ENCODE assay signal across 10 mouse cellular contexts in genomic region chr9:65603401-65604102, GRCm38 (mm10). TPM values are rescaled to one million over a fixed set of nuclear protein-coding genes. Genes with fewer than 3 reads are reported as not detected.
DNase-seq lines count a peak whose midpoint lies in the region; ATAC-seq and TF ChIP-seq lines count a peak whose summit lies in the region.
"Had no signal": no experiment of that assay in that cellular context is flagged by ENCODE, and none has a peak within 500 bp of the region (broad histone marks: within the 10 kb centered on the region; RNA-seq: fewer than 3 reads in every experiment).

No protein-coding gene starts in this region.

- peak; percentile 38 for TF ChIP-seq CTCF in hindbrain, postnatal 0 days (IDR thresholded peaks at IDR 0.05; ENCODE audit: low read depth)

- no peaks in the 10 kb centered on the region for H3K4me1 ChIP-seq in hindbrain, postnatal 0 days (ENCODE audit: insufficient read depth, low read length)
- H3K4me1 ChIP-seq in hindbrain, embryonic 16.5 days (ENCODE audit: control insufficient read depth, insufficient read depth, low read depth, low read length) = no peaks in the 10 kb centered on the region; the same call in 1 of the 2 replicates
- H3K4me1 ChIP-seq in embryonic facial prominence, embryonic 11.5 days (ENCODE audit: control insufficient read depth, insufficient read depth, low read length) = no peaks in the 10 kb centered on the region
- no peaks in the 10 kb centered on the region for H3K4me1 ChIP-seq in hindbrain, embryonic 14.5 days (replicated peaks; ENCODE audit: control insufficient read depth, insufficient read depth, low read length)

- WGBS in hindbrain, postnatal 0 days = 52% methylated on average over 8 of the region's 8 CpGs
- 54% methylated on average over 8 of the region's 8 CpGs for WGBS in hindbrain, embryonic 16.5 days
- WGBS in embryonic facial prominence, embryonic 11.5 days = 46% methylated on average over 8 of the region's 8 CpGs
- WGBS in hindbrain, embryonic 14.5 days = 49% methylated on average over 8 of the region's 8 CpGs

- H3K27me3 ChIP-seq in hindbrain, postnatal 0 days (ENCODE audit: insufficient read depth, low read length) = no peaks in the 10 kb centered on the region
- H3K27me3 ChIP-seq in hindbrain, embryonic 16.5 days (replicated peaks; ENCODE audit: control insufficient read depth, insufficient read depth, low read length) = no peaks in the 10 kb centered on the region
- no peaks in the 10 kb centered on the region for H3K27me3 ChIP-seq in embryonic facial prominence, embryonic 11.5 days (ENCODE audit: control insufficient read depth, insufficient read depth, low read length)
- no peaks in the 10 kb centered on the region for H3K27me3 ChIP-seq in hindbrain, embryonic 14.5 days (ENCODE audit: control insufficient read depth, insufficient read depth, low read length)

- no peak overlapping the region for H3K9ac ChIP-seq in hindbrain, postnatal 0 days (replicated peaks; ENCODE audit: low read length)
- no peak overlapping the region for H3K9ac ChIP-seq in hindbrain, embryonic 16.5 days (ENCODE audit: low read depth, low read length)
- no peak overlapping the region for H3K9ac ChIP-seq in embryonic facial prominence, embryonic 11.5 days (replicated peaks; ENCODE audit: low read length)
- H3K9ac ChIP-seq in hindbrain, embryonic 14.5 days = no peak overlapping the region

- no peak overlapping the region for H3K4me3 ChIP-seq in hindbrain, postnatal 0 days (ENCODE audit: low read length)
- no peak overlapping the region for H3K4me3 ChIP-seq in hindbrain, embryonic 16.5 days (ENCODE audit: low read length)
- H3K4me3 ChIP-seq in embryonic facial prominence, embryonic 11.5 days (ENCODE audit: low read depth, low read length) = no peak overlapping the region
- no peak overlapping the region for H3K4me3 ChIP-seq in hindbrain, embryonic 14.5 days (replicated peaks; ENCODE audit: low read length)

- no peak overlapping the region for H3K27ac ChIP-seq in hindbrain, postnatal 0 days
- H3K27ac ChIP-seq in hindbrain, embryonic 16.5 days (ENCODE audit: low read depth, low read length) = no peak overlapping the region
- H3K27ac ChIP-seq in embryonic facial prominence, embryonic 11.5 days (replicated peaks; ENCODE audit: low read depth, low read length) = no peak overlapping the region
- no peak overlapping the region for H3K27ac ChIP-seq in hindbrain, embryonic 14.5 days
- H3K27ac ChIP-seq: macrophage had no signal

- no peaks in the 10 kb centered on the region for H3K9me3 ChIP-seq in hindbrain, postnatal 0 days (ENCODE audit: low read length)
- H3K9me3 ChIP-seq in hindbrain, embryonic 16.5 days (ENCODE audit: control insufficient read depth, low read length) = no peaks in the 10 kb centered on the region
- H3K9me3 ChIP-seq in embryonic facial prominence, embryonic 11.5 days (replicated peaks; ENCODE audit: control insufficient read depth, low read length) = no peaks in the 10 kb centered on the region
- no peaks in the 10 kb centered on the region for H3K9me3 ChIP-seq in hindbrain, embryonic 14.5 days (ENCODE audit: control insufficient read depth, low read length)

- no peaks in the 10 kb centered on the region for H3K36me3 ChIP-seq in hindbrain, postnatal 0 days (ENCODE audit: insufficient read depth, low read length)
- H3K36me3 ChIP-seq in hindbrain, embryonic 16.5 days (ENCODE audit: control insufficient read depth, insufficient read depth, low read length) = no peaks in the 10 kb centered on the region
- no peaks in the 10 kb centered on the region for H3K36me3 ChIP-seq in embryonic facial prominence, embryonic 11.5 days (replicated peaks; ENCODE audit: control insufficient read depth, insufficient read depth, low read depth, low read length)
- no peaks in the 10 kb centered on the region for H3K36me3 ChIP-seq in hindbrain, embryonic 14.5 days (replicated peaks; ENCODE audit: control insufficient read depth, insufficient read depth)

- DNase-seq in hindbrain, postnatal 0 days (ENCODE audit: low spot score) = no peak
- DNase-seq in thymus, postnatal 0 days (ENCODE audit: low spot score) = peak; percentile 32
- no peak for DNase-seq in thymus, adult 18-20 months
- DNase-seq in embryonic facial prominence, embryonic 11.5 days (ENCODE audit: low spot score) = peak; percentile 56
- DNase-seq in hindbrain, embryonic 14.5 days (ENCODE audit: low spot score) = no peak
- no peak for DNase-seq in heart, postnatal 36 days

- intact Hi-C loops in heart, postnatal 36 days (cut with DNase I) = loop anchor here (2.0 to 10.0 kb wide), 3 partner anchors 27 to 481 kb away; no protein-coding TSS in a partner anchor

- no peak overlapping the region for H3K4me2 ChIP-seq in hindbrain, postnatal 0 days (ENCODE audit: low read depth, low read length)
- no peak overlapping the region for H3K4me2 ChIP-seq in hindbrain, embryonic 16.5 days (ENCODE audit: low read length)
- H3K4me2 ChIP-seq in embryonic facial prominence, embryonic 11.5 days (ENCODE audit: low read depth, low read length) = no peak overlapping the region
- no peak overlapping the region for H3K4me2 ChIP-seq in hindbrain, embryonic 14.5 days (replicated peaks)

- no peak for ATAC-seq in hindbrain, postnatal 0 days
- ATAC-seq in hindbrain, embryonic 16.5 days = no peak
- no peak for ATAC-seq in embryonic facial prominence, embryonic 11.5 days (replicated peaks; ENCODE audit: insufficient number of reproducible peaks, low FRiP score, low TSS enrichment, low read depth)
- ATAC-seq in hindbrain, embryonic 14.5 days (ENCODE audit: low FRiP score) = no peak
- no peak for ATAC-seq in erythroid progenitor cell, adult 5-6 weeks (replicated peaks; ENCODE audit: low FRiP score, poor library complexity, severe bottlenecking)

RNA-seq across cellular contexts. Expression of gene Pif1, which starts 16.6 kb away (rescaled TPM):
- 3.5 and 15.2 TPM in 2 replicates for total RNA-seq in hindbrain, postnatal 0 days (2014; rRNA removed)
- polyA plus RNA-seq in hindbrain, postnatal 0 days (2015; fragmentation: Nextera tagmentation; extraction: Ambion mirVana) = 2.4 and 2.9 TPM in 2 replicates
- 3.2 and 4.3 TPM in 2 replicates for polyA plus RNA-seq in hindbrain, embryonic 16.5 days (2015; fragmentation: Nextera tagmentation; extraction: Ambion mirVana)
- polyA plus RNA-seq in thymus, postnatal 0 days (2015; fragmentation: Nextera tagmentation; extraction: Ambion mirVana) = 14.4 and 17.4 TPM in 2 replicates
- polyA plus RNA-seq in embryonic facial prominence, embryonic 11.5 days (2014; fragmentation: Nextera tagmentation; extraction: Ambion mirVana) = 9.7 and 10.4 TPM in 2 replicates
- 1.9 and 2.2 TPM in 2 replicates for polyA plus RNA-seq in hindbrain, embryonic 14.5 days (2014; fragmentation: Nextera tagmentation; extraction: Ambion mirVana)
- total RNA-seq in erythroid progenitor cell, adult 5-6 weeks (2015; ENCODE audit: low replicate concordance) = 75.0 and 77.1 TPM in 2 replicates
- total RNA-seq in erythroid progenitor cell, adult 5-6 weeks (2017; ENCODE audit: low replicate concordance) = 68.7 and 94.9 TPM in 2 replicates
- total RNA-seq in heart, postnatal 36 days (2021) = under 1 TPM; 0.30 to 0.61 TPM
- total RNA-seq: heart, postnatal 25 days had no signal

RNA-seq across cellular contexts. Expression of gene Plekho2, which starts 23.7 kb away (rescaled TPM):
- total RNA-seq in hindbrain, postnatal 0 days (2014; rRNA removed) = 12.7 and 17.9 TPM in 2 replicates
- 7.0 and 7.8 TPM in 2 replicates for polyA plus RNA-seq in hindbrain, postnatal 0 days (2015; fragmentation: Nextera tagmentation; extraction: Ambion mirVana)
- polyA plus RNA-seq in hindbrain, embryonic 16.5 days (2015; fragmentation: Nextera tagmentation; extraction: Ambion mirVana) = 7.1 and 8.0 TPM in 2 replicates
- polyA plus RNA-seq in thymus, postnatal 0 days (2015; fragmentation: Nextera tagmentation; extraction: Ambion mirVana) = 12.2 and 14.9 TPM in 2 replicates
- 10.6 and 11.2 TPM in 2 replicates for polyA plus RNA-seq in embryonic facial prominence, embryonic 11.5 days (2014; fragmentation: Nextera tagmentation; extraction: Ambion mirVana)
- 4.4 and 4.6 TPM in 2 replicates for polyA plus RNA-seq in hindbrain, embryonic 14.5 days (2014; fragmentation: Nextera tagmentation; extraction: Ambion mirVana)
- 32.3 and 42.2 TPM in 2 replicates for total RNA-seq in erythroid progenitor cell, adult 5-6 weeks (2015; ENCODE audit: low replicate concordance)
- 48.6 and 54.6 TPM in 2 replicates for total RNA-seq in erythroid progenitor cell, adult 5-6 weeks (2017; ENCODE audit: low replicate concordance)
- total RNA-seq in heart, postnatal 36 days (2021) = 10 to 100 TPM; 13.3 to 15.3 TPM

RNA-seq across cellular contexts. Expression of gene Rbpms2, which starts 25.9 kb away (rescaled TPM):
- total RNA-seq in hindbrain, postnatal 0 days (2014; rRNA removed) = 3.3 and 5.9 TPM in 2 replicates
- polyA plus RNA-seq in hindbrain, postnatal 0 days (2015; fragmentation: Nextera tagmentation; extraction: Ambion mirVana) = 3.8 and 5.1 TPM in 2 replicates
- 4.6 and 4.7 TPM in 2 replicates for polyA plus RNA-seq in hindbrain, embryonic 16.5 days (2015; fragmentation: Nextera tagmentation; extraction: Ambion mirVana)
- polyA plus RNA-seq in thymus, postnatal 0 days (2015; fragmentation: Nextera tagmentation; extraction: Ambion mirVana) = 1.8 and 2.0 TPM in 2 replicates
- polyA plus RNA-seq in embryonic facial prominence, embryonic 11.5 days (2014; fragmentation: Nextera tagmentation; extraction: Ambion mirVana) = 20.4 and 25.8 TPM in 2 replicates
- 4.0 and 4.7 TPM in 2 replicates for polyA plus RNA-seq in hindbrain, embryonic 14.5 days (2014; fragmentation: Nextera tagmentation; extraction: Ambion mirVana)
- total RNA-seq in erythroid progenitor cell, adult 5-6 weeks (2015; ENCODE audit: low replicate concordance) = 9.6 TPM in 1 of 2 replicates, not detected in the other
- not detected in 2 replicates for total RNA-seq in erythroid progenitor cell, adult 5-6 weeks (2017; ENCODE audit: low replicate concordance)
- total RNA-seq in heart, postnatal 36 days (2021) = 10 to 100 TPM; 35.7 to 37.9 TPM

Comparison
In these comparisons a context has a peak if more than half of its experiments do, and no peak if none do; other contexts are left out.
1. DNase-seq: peak in thymus, postnatal 0 days (single experiment) and embryonic facial prominence, embryonic 11.5 days (single experiment); none in hindbrain, postnatal 0 days (single experiment), thymus, adult 18-20 months (0 of 2), hindbrain, embryonic 14.5 days (single experiment) and heart, postnatal 36 days (0 of 2).